Mouse (Mus musculus): ENCODE results near the gene Pnpla2.
"Not testable (repeated sequence)": the region's sequence is repeated elsewhere in the genome, so short reads cannot be mapped to it uniquely, and the experiment has no call there.

The Pnpla2 gene

GRCm38 (mm10) chr7:141454967-141455551, at the start of gene Pnpla2:
Pnpla2 (plus strand) TSS chr7:141455198.
- DNase-seq (ENCODE audit: low spot score) = peak; percentile 90

GRCm38 (mm10) chr7:141405466-141405865, 49.5 kb upstream of the Pnpla2 start:
- no peak for DNase-seq (ENCODE audit: low spot score)

GRCm38 (mm10) chr7:141407670-141408069, 47.3 kb upstream of the Pnpla2 start:
- DNase-seq (ENCODE audit: low spot score) = not testable (repeated sequence)

GRCm38 (mm10) chr7:141408833-141409232, 46.2 kb upstream of the Pnpla2 start:
- DNase-seq (ENCODE audit: low spot score) = peak; percentile 86

GRCm38 (mm10) chr7:141410631-141411030, 44.4 kb upstream of the Pnpla2 start:
- DNase-seq (ENCODE audit: low spot score) = no peak

GRCm38 (mm10) chr7:141411667-141412066, 43.3 kb upstream of the Pnpla2 start:
- DNase-seq (ENCODE audit: low spot score) = no peak

- no peak for DNase-seq (ENCODE audit: low spot score)
These were observed 41.7 kb upstream of the Pnpla2 start for GRCm38 (mm10) chr7:141413331-141413730.

- peak; percentile 98 for DNase-seq (ENCODE audit: low spot score)
These were observed 41.0 kb upstream of the Pnpla2 start, which contains the start of gene Gatd1 for GRCm38 (mm10) chr7:141413809-141414584. Gatd1 (minus strand) TSS chr7:141414136.

GRCm38 (mm10) chr7:141416144-141416841, 38.7 kb upstream of the Pnpla2 start:
- DNase-seq (ENCODE audit: low spot score) = no peak

- DNase-seq (ENCODE audit: low spot score) = no peak
These were observed 37.0 kb upstream of the Pnpla2 start for GRCm38 (mm10) chr7:141417731-141418681.

GRCm38 (mm10) chr7:141418970-141419369, 36.0 kb upstream of the Pnpla2 start:
- DNase-seq (ENCODE audit: low spot score) = no peak

- no peak for DNase-seq (ENCODE audit: low spot score)
These were observed 34.8 kb upstream of the Pnpla2 start for GRCm38 (mm10) chr7:141420030-141420702.

GRCm38 (mm10) chr7:141423811-141424210, 31.2 kb upstream of the Pnpla2 start:
- DNase-seq (ENCODE audit: low spot score) = no peak

GRCm38 (mm10) chr7:141426948-141427730, 27.9 kb upstream of the Pnpla2 start:
- no peak for DNase-seq (ENCODE audit: low spot score)

GRCm38 (mm10) chr7:141428701-141429100, 26.3 kb upstream of the Pnpla2 start:
- no peak for DNase-seq (ENCODE audit: low spot score)

GRCm38 (mm10) chr7:141429310-141429709, 25.7 kb upstream of the Pnpla2 start, which contains the start of gene Cend1:
Cend1 (minus strand) TSS chr7:141429491.
- no peak for DNase-seq (ENCODE audit: low spot score)

GRCm38 (mm10) chr7:141429840-141430584, 25.0 kb upstream of the Pnpla2 start:
- no peak for DNase-seq (ENCODE audit: low spot score)

GRCm38 (mm10) chr7:141430585-141431240, 24.3 kb upstream of the Pnpla2 start:
- no peak for DNase-seq (ENCODE audit: low spot score)
